Mouse (Mus musculus) granulocyte monocyte progenitor cell, adult 5-6 weeks (primary cell): ENCODE measurements around the gene Lrrc4b. TPM values are rescaled to one million over a fixed set of nuclear protein-coding genes. Genes with fewer than 3 reads are reported as not detected.

Experiments used
- total RNA-seq, 2 experiments: library from RNA; stranded (forward) in 1 of 2; stranded (reverse) in 1 of 2; fragments of 200-712, 200-1000 nt in 1 of 2; fragments of >200 nt in 1 of 2; fragmentation: Nextera tagmentation in 1 of 2; gene quantifications; 2 replicates each; pipeline ENCODE4 v1.2.3; 2014 to 2017

Lrrc4b gene
- total RNA-seq, 2 experiments from 2014 or later: not detected

Other genes starting within 250 kb of the Lrrc4b start
- gene Klk1b24, start 240.8 kb upstream of the Lrrc4b start, total RNA-seq (2014; fragmentation: Nextera tagmentation): not detected in 2 replicates
- gene Klk1b24, start 240.8 kb upstream of the Lrrc4b start, total RNA-seq (2017): not detected in 2 replicates
- not detected in 2 replicates for gene Klk1b3, start 230.8 kb upstream of the Lrrc4b start, total RNA-seq (2014; fragmentation: Nextera tagmentation)
- not detected in 2 replicates for gene Klk1b3, start 230.8 kb upstream of the Lrrc4b start, total RNA-seq (2017)
- not detected in 2 replicates for gene Klk1b4, start 221.6 kb upstream of the Lrrc4b start, total RNA-seq (2014; fragmentation: Nextera tagmentation)
- gene Klk1b4, start 221.6 kb upstream of the Lrrc4b start, total RNA-seq (2017): not detected in 2 replicates
- gene Klk1b5, start 213.1 kb upstream of the Lrrc4b start, total RNA-seq (2014; fragmentation: Nextera tagmentation): not detected in 2 replicates
- gene Klk1b5, start 213.1 kb upstream of the Lrrc4b start, total RNA-seq (2017): not detected in 2 replicates
- not detected in 2 replicates for gene Klk1, start 203.7 kb upstream of the Lrrc4b start, total RNA-seq (2014; fragmentation: Nextera tagmentation)
- not detected in 2 replicates for gene Klk1, start 203.7 kb upstream of the Lrrc4b start, total RNA-seq (2017)
- gene Gm36864, start 192.8 kb upstream of the Lrrc4b start, total RNA-seq (2014; fragmentation: Nextera tagmentation): not detected in 2 replicates
- not detected in 2 replicates for gene Gm36864, start 192.8 kb upstream of the Lrrc4b start, total RNA-seq (2017)
- gene 1700028J19Rik, start 182.3 kb upstream of the Lrrc4b start, total RNA-seq (2014; fragmentation: Nextera tagmentation): 1.2 TPM in 1 of 2 replicates, not detected in the other
- gene 1700028J19Rik, start 182.3 kb upstream of the Lrrc4b start, total RNA-seq (2017): 0.67 TPM in 1 of 2 replicates, not detected in the other
- gene 2410002F23Rik, start 182.3 kb upstream of the Lrrc4b start, total RNA-seq (2014; fragmentation: Nextera tagmentation): 95.5 and 132 TPM in 2 replicates
- gene 2410002F23Rik, start 182.3 kb upstream of the Lrrc4b start, total RNA-seq (2017): 63.5 and 86.2 TPM in 2 replicates
- not detected in 2 replicates for gene Acp4, start 171.6 kb upstream of the Lrrc4b start, total RNA-seq (2014; fragmentation: Nextera tagmentation)
- gene Acp4, start 171.6 kb upstream of the Lrrc4b start, total RNA-seq (2017): 0.26 TPM in 1 of 2 replicates, not detected in the other
- gene Gm15517, start 167.6 kb upstream of the Lrrc4b start, total RNA-seq (2014; fragmentation: Nextera tagmentation): not detected in 2 replicates
- gene Gm15517, start 167.6 kb upstream of the Lrrc4b start, total RNA-seq (2017): not detected in 2 replicates
- 2.5 and 3.7 TPM in 2 replicates for gene Clec11a, start 122.1 kb upstream of the Lrrc4b start, total RNA-seq (2014; fragmentation: Nextera tagmentation)
- gene Clec11a, start 122.1 kb upstream of the Lrrc4b start, total RNA-seq (2017): 4.4 and 4.8 TPM in 2 replicates
- not detected in 2 replicates for gene Shank1, start 118.8 kb upstream of the Lrrc4b start, total RNA-seq (2014; fragmentation: Nextera tagmentation)
- not detected in 2 replicates for gene Shank1, start 118.8 kb upstream of the Lrrc4b start, total RNA-seq (2017)
- gene Syt3, start 44.9 kb upstream of the Lrrc4b start, total RNA-seq (2014; fragmentation: Nextera tagmentation): 1.1 TPM in 1 of 2 replicates, not detected in the other
- 0.15 TPM in 1 of 2 replicates, not detected in the other for gene Syt3, start 44.9 kb upstream of the Lrrc4b start, total RNA-seq (2017)
- 4.1 TPM in 1 of 2 replicates, not detected in the other for gene 1700008O03Rik, start 43.2 kb upstream of the Lrrc4b start, total RNA-seq (2014; fragmentation: Nextera tagmentation)
- gene 1700008O03Rik, start 43.2 kb upstream of the Lrrc4b start, total RNA-seq (2017): 1.8 and 2.4 TPM in 2 replicates
- gene Aspdh, start 36.4 kb downstream of the Lrrc4b start, total RNA-seq (2014; fragmentation: Nextera tagmentation): not detected in 2 replicates
- not detected in 2 replicates for gene Aspdh, start 36.4 kb downstream of the Lrrc4b start, total RNA-seq (2017)
- 26.4 and 62.3 TPM in 2 replicates for gene Josd2, start 39.0 kb downstream of the Lrrc4b start, total RNA-seq (2014; fragmentation: Nextera tagmentation)
- 15.9 and 31.2 TPM in 2 replicates for gene Josd2, start 39.0 kb downstream of the Lrrc4b start, total RNA-seq (2017)
- gene Emc10, start 67.5 kb downstream of the Lrrc4b start, total RNA-seq (2014; fragmentation: Nextera tagmentation): 63.1 and 126 TPM in 2 replicates
- gene Emc10, start 67.5 kb downstream of the Lrrc4b start, total RNA-seq (2017): 33.7 and 42.0 TPM in 2 replicates
- 12.3 TPM in 1 of 2 replicates, not detected in the other for gene Fam71e1, start 67.6 kb downstream of the Lrrc4b start, total RNA-seq (2014; fragmentation: Nextera tagmentation)
- 0.67 and 3.0 TPM in 2 replicates for gene Fam71e1, start 67.6 kb downstream of the Lrrc4b start, total RNA-seq (2017)
- not detected in 2 replicates for gene Mybpc2, start 95.6 kb downstream of the Lrrc4b start, total RNA-seq (2014; fragmentation: Nextera tagmentation)
- not detected in 2 replicates for gene Mybpc2, start 95.6 kb downstream of the Lrrc4b start, total RNA-seq (2017)
- gene Spib, start 103.1 kb downstream of the Lrrc4b start, total RNA-seq (2014; fragmentation: Nextera tagmentation): 0.38 TPM in 1 of 2 replicates, not detected in the other
- not detected in 2 replicates for gene Spib, start 103.1 kb downstream of the Lrrc4b start, total RNA-seq (2017)
- 102 and 131 TPM in 2 replicates for gene Pold1, start 119.8 kb downstream of the Lrrc4b start, total RNA-seq (2014; fragmentation: Nextera tagmentation)
- gene Pold1, start 119.8 kb downstream of the Lrrc4b start, total RNA-seq (2017): 63.4 and 70.2 TPM in 2 replicates
- gene Nr1h2, start 124.9 kb downstream of the Lrrc4b start, total RNA-seq (2014; fragmentation: Nextera tagmentation): 56.8 and 63.3 TPM in 2 replicates
- gene Nr1h2, start 124.9 kb downstream of the Lrrc4b start, total RNA-seq (2017): 21.5 and 34.6 TPM in 2 replicates
- 258 and 328 TPM in 2 replicates for gene Napsa, start 143.4 kb downstream of the Lrrc4b start, total RNA-seq (2014; fragmentation: Nextera tagmentation)
- 107 and 112 TPM in 2 replicates for gene Napsa, start 143.4 kb downstream of the Lrrc4b start, total RNA-seq (2017)
- gene Kcnc3, start 161.6 kb downstream of the Lrrc4b start, total RNA-seq (2014; fragmentation: Nextera tagmentation): 0.36 and 0.92 TPM in 2 replicates
- 0.05 TPM in 1 of 2 replicates, not detected in the other for gene Kcnc3, start 161.6 kb downstream of the Lrrc4b start, total RNA-seq (2017)
- not detected in 2 replicates for gene Myh14, start 241.8 kb downstream of the Lrrc4b start, total RNA-seq (2014; fragmentation: Nextera tagmentation)
- gene Myh14, start 241.8 kb downstream of the Lrrc4b start, total RNA-seq (2017): not detected in 2 replicates